Mouse (Mus musculus): Measurements from ENCODE around the gene Fhdc1.

DNA sequence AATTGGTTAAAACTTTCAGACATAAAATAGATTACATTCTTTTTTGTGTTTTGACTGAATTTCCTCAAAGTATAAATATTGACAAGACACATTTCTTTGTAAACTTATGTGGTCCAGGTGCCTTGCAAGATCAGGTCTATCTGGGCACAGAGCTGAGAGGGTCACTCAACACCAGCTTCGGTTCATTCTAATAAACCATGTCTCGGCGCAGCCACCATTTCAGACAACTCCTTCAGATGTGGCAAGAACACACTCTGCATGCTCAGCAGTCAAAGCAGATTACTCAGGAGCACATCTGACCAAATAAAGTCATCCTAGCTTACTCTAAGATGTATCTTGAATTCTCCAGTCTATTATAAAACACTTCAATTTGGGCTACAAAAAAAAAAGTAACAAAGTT, 35.9 kb upstream of the Fhdc1 start:
- TF ChIP-seq CTCF (conservative IDR thresholded peaks at IDR 0.05; ENCODE audit: low read length), result no peak
- TF ChIP-seq POU5F1 (IDR thresholded peaks at IDR 0.05; ENCODE audit: borderline replicate concordance, low read length), result no peak
- no peak for TF ChIP-seq NANOG (IDR thresholded peaks at IDR 0.05; ENCODE audit: borderline replicate concordance, low read length)
